Mouse (Mus musculus) stomach, postnatal 0 days (tissue): ENCODE results near the gene Actrt2. TPM values are rescaled to one million over a fixed set of nuclear protein-coding genes. Genes with fewer than 3 reads are reported as not detected.

ENCODE experiments used
- ATAC-seq: fragments of 200-750 bp; cut with Nextera tagmentation; 2 replicates; pipeline ENCODE4 v1.8.0; 2017; ENCODE audit not compliant: low FRiP score, low TSS enrichment
- DNase-seq: peaks from one replicate; pipeline ENCODE4 v3.0.0-alpha.2; 2016; ENCODE audit warnings: low spot score
- H3K27ac ChIP-seq: fragments of 300-500 bp; sonication (generic); replicated peaks from 2 replicates; pipeline ENCODE4 v1.5.1; 2014; ENCODE audit warnings: mild to moderate bottlenecking, control low read depth
- H3K27me3 ChIP-seq: fragments of 300-500 bp; sonication (generic); 2 replicates; pipeline ENCODE4 v1.6.1; 2014; ENCODE audit warnings: low read length; ENCODE audit not compliant: control insufficient read depth, insufficient read depth
- H3K36me3 ChIP-seq: fragments of 300-500 bp; sonication (generic); 2 replicates; pipeline ENCODE4 v1.6.1; 2014; ENCODE audit warnings: low read length, mixed read lengths; ENCODE audit not compliant: control insufficient read depth, insufficient read depth
- H3K4me1 ChIP-seq: fragments of 300-500 bp; sonication (generic); replicated peaks from 2 replicates; pipeline ENCODE4 v1.6.1; 2014; ENCODE audit warnings: antibody characterized with exemption; ENCODE audit not compliant: control insufficient read depth, insufficient read depth
- H3K4me2 ChIP-seq: fragments of 300-500 bp; sonication (generic); replicated peaks from 2 replicates; pipeline ENCODE4 v1.6.1; 2014; ENCODE audit warnings: low read depth, mild to moderate bottlenecking, control low read depth, moderate library complexity
- H3K4me3 ChIP-seq: fragments of 300-500 bp; sonication (generic); 2 replicates; pipeline ENCODE4 v1.5.1; 2014; ENCODE audit warnings: low read depth, low read length, control low read depth
- H3K9ac ChIP-seq: fragments of 300-500 bp; sonication (generic); 2 replicates; pipeline ENCODE4 v1.6.1; 2014; ENCODE audit warnings: mild to moderate bottlenecking, low read length, control low read depth, mixed read lengths
- H3K9me3 ChIP-seq: fragments of 300-500 bp; sonication (generic); 2 replicates; pipeline ENCODE4 v1.6.1; 2016; ENCODE audit warnings: low read length; ENCODE audit not compliant: control insufficient read depth
- CTCF ChIP-seq: IDR thresholded peaks from 2 replicates; pipeline ENCODE4 v1.5.1; 2016; ENCODE audit warnings: antibody characterized with exemption, low read depth, mild to moderate bottlenecking, moderate library complexity
- EP300 ChIP-seq: optimal IDR thresholded peaks from 2 replicates; pipeline ENCODE3; 2016; ENCODE audit warnings: antibody characterized with exemption
- WGBS: fragments of 180-500 bp; shearing (Covaris S2); extraction: QIAGEN DNeasy Blood & Tissue Kit; methylation state at CpG from one replicate; pipeline ENCODE4 v1.1.7; 2014; 5-methylcytosine and 5-hydroxymethylcytosine counted together
- polyA plus RNA-seq: library from polyadenylated mRNA; unstranded; fragments of >200 nt; fragmentation: Nextera tagmentation; extraction: Ambion mirVana; gene quantifications from 2 replicates; pipeline ENCODE4 v1.2.1, GENCODE M21; 2015

Actrt2 gene
- polyA plus RNA-seq, 1 experiment from 2014 or later: not detected

GRCm38 (mm10) chr4:154662681-154663215 is 4.9 kb downstream of the Actrt2 start:
- Histone ChIP-seq H3K4me3 (no peak overlapping the region), H3K9me3 (no peaks in the 10 kb centered on the region), H3K36me3 (no peaks in the 10 kb centered on the region), H3K27me3 (no peaks in the 10 kb centered on the region), H3K4me2 (no peak overlapping the region), H3K27ac (no peak overlapping the region), H3K4me1 (no peaks in the 10 kb centered on the region), H3K9ac (no peak overlapping the region)
- TF ChIP-seq CTCF (no peak), EP300 (no peak)
- DNase-seq (no peak), ATAC-seq (no peak)
- WGBS: 77% methylated on average over 12 of the region's 12 CpGs

DNA sequence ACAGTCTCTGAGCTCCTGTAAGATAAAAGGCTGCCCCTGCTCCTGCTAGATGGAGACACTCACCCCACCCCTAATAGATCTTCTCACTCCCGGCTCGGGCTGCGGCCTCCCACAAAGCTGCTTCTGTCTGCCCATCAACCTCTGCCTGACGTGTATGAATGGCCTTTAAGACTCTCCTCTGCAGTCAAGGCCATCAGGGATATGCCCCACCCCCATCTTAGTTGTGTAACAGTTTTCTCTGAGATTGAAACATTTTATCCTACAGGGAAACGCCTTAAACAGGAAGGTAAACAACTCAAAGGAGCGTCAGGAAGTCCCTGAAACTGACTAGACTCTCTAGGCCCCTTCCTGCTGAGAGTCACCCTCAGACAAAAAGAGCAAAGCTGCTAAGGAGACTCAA is 6.4 kb downstream of the Actrt2 start:
- TF ChIP-seq EP300 (no peak), CTCF (no peak)
- WGBS: 36% methylated on average over 6 of the region's 6 CpGs
- Histone ChIP-seq H3K4me2 (no peak overlapping the region), H3K27ac (no peak overlapping the region), H3K4me3 (no peak overlapping the region), H3K36me3 (no peaks in the 10 kb centered on the region), H3K27me3 (no peaks in the 10 kb centered on the region), H3K9ac (no peak overlapping the region), H3K4me1 (no peaks in the 10 kb centered on the region), H3K9me3 (no peaks in the 10 kb centered on the region)
- DNase-seq: no peak
- no peak for ATAC-seq

DNA sequence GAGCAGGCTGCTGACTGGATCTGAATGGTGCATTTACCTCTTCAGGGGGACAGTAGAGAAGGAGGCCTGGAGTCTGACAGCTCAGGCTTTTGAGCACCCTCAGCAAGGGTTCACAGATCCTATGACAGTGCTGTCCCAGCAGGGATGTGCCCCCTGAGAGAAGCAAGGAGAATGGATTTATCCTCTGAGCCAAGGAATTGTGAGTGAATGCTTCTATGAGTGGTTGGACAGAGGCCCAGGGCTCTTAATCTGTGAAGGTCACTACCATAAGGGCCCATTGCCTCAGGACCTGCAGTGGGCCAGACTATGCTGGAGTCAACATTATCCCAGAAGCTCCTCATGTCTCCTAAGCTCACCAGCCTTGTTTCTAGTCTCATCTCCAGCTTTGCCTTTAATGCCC is 7.6 kb downstream of the Actrt2 start:
- DNase-seq (no peak), ATAC-seq (no peak)
- no peak overlapping the region for H3K9ac ChIP-seq
- H3K27me3 ChIP-seq: no peaks in the 10 kb centered on the region
- H3K36me3 ChIP-seq: no peaks in the 10 kb centered on the region
- no peak overlapping the region for H3K27ac ChIP-seq
- no peak overlapping the region for H3K4me2 ChIP-seq
- TF ChIP-seq EP300: no peak
- TF ChIP-seq CTCF: no peak
- H3K9me3 ChIP-seq: no peaks in the 10 kb centered on the region
- H3K4me1 ChIP-seq: no peaks in the 10 kb centered on the region
- no peak overlapping the region for H3K4me3 ChIP-seq

DNA sequence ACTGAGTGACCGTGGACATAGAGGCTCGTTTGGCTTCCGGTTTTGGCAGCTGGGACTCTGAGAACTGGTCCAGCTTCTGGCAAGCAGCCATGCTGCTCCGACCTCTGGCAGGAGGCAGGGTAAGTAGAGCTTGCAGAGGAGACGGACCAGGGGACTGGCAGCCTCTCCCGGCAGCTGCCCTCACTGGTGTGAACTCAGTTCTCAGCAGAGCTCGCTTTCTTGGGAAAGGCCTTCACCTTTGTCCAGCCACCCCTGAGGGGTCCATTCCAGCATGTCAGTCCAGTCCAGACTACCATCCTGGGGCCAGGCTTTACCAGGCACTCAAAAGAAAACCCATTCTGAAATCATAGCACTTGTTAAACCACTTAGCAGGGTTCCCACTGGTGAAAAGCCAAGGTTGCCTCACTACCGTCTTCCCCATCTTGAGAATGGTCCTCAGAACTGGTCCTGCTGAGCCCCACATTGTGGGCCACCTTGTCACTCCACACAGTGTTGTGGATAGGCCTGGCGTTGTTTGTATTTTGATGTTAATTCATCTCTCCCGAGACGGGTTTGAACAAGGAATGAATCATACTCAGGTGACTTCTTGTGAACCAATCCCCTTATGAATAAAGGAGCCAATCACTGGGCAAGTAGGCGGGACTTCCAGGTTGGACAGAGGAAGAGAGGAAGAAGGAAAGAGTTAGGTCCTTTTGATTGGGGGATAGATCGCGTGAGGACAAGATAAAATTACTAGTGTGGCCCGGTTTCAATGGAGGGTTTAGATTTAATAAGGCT is 12.3 kb downstream of the Actrt2 start:
- H3K9me3 ChIP-seq: no peaks in the 10 kb centered on the region
- no peak overlapping the region for H3K4me3 ChIP-seq
- no peaks in the 10 kb centered on the region for H3K36me3 ChIP-seq
- no peak for DNase-seq
- H3K27me3 ChIP-seq: no peaks in the 10 kb centered on the region
- no peak for ATAC-seq
- no peak for TF ChIP-seq EP300
- no peak for TF ChIP-seq CTCF
- H3K4me1 ChIP-seq: no peaks in the 10 kb centered on the region
- H3K4me2 ChIP-seq: no peak overlapping the region
- no peak overlapping the region for H3K9ac ChIP-seq
- no peak overlapping the region for H3K27ac ChIP-seq
- WGBS: 70% methylated on average over 15 of the region's 15 CpGs

DNA sequence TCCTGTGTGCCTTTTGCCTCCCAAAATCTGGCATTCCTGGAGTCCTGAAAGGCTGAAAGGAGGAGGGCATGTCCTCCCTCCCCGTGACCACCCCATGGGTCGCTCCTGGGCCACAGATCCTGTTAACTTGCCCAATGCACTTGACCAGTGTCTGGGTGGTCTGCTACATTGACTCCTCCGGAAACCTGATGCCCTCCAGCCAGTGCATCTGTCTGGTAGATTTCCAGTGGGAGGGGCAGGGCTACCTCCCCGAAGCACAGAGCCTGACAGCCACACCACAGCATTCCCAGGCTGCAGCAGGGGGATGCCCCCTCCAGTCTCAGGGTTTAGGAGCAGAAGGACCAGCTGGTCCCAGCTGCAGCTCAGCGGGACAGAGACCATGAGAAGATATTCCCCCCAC is 15.2 kb downstream of the Actrt2 start:
- H3K4me3 ChIP-seq: no peak overlapping the region
- H3K4me1 ChIP-seq: no peaks in the 10 kb centered on the region
- TF ChIP-seq EP300 (no peak), CTCF (no peak)
- no peak overlapping the region for H3K9ac ChIP-seq
- no peak overlapping the region for H3K4me2 ChIP-seq
- ATAC-seq (no peak), DNase-seq (no peak)
- H3K36me3 ChIP-seq: no peaks in the 10 kb centered on the region
- 19% methylated on average over 5 of the region's 5 CpGs for WGBS
- H3K9me3 ChIP-seq: no peaks in the 10 kb centered on the region; the same call in 1 of the 2 replicates
- H3K27ac ChIP-seq: no peak overlapping the region
- no peaks in the 10 kb centered on the region for H3K27me3 ChIP-seq

GRCm38 (mm10) chr4:154649083-154649747 is 18.5 kb downstream of the Actrt2 start:
- H3K9ac ChIP-seq: no peak overlapping the region
- no peak overlapping the region for H3K4me2 ChIP-seq
- H3K27ac ChIP-seq: no peak overlapping the region
- H3K9me3 ChIP-seq: peaks cover 3% of the 10 kb centered on the region; the same call in 1 of the 2 replicates
- no peak for DNase-seq
- no peak for ATAC-seq
- no peaks in the 10 kb centered on the region for H3K36me3 ChIP-seq
- WGBS: 81% methylated on average over 19 of the region's 19 CpGs
- no peaks in the 10 kb centered on the region; the same call in 1 of the 2 replicates for H3K27me3 ChIP-seq
- TF ChIP-seq CTCF: no peak
- no peak for TF ChIP-seq EP300
- H3K4me3 ChIP-seq: no peak overlapping the region
- no peaks in the 10 kb centered on the region for H3K4me1 ChIP-seq
